Mouse (Mus musculus): Measurements from ENCODE around the gene Bhlhe41.

DNA sequence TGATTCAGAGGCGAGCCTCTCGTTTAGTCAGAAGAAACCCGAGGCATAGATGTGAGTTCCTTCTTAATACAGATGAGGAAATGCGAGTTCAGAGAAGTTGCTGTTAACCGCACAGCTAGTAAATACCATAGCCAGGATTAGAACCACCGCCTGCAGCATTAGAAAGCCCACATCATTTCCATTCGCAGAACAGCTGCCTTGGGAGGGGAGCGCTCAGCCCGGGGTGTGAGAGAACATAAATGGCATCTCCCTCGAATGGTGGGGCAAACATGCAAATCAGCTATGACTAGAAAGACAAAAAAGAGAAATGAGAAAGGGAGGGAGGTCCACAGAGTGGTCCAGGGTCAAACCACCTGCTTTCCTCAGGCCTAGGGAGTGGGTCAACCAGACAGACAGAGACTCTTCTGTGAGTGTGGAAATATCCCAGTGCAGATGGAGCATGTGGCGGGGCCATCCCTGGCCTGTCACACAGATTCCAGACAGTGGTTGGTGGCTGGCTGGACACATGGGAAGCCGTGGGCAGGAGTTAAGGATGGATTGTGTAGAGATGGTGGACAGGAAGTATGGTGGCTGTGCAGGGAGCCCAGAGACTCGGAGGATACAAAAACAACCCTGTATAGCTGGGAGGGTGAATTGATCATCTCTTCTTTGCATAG, 28.1 kb upstream of the Bhlhe41 start:
- TF ChIP-seq POLR2A (IDR thresholded peaks at IDR 0.05; ENCODE audit: low read depth, low read length): no peak
- no peak for TF ChIP-seq CTCF (IDR thresholded peaks at IDR 0.05; ENCODE audit: extremely low read depth, insufficient read length, insufficient replicate concordance, low read depth, low read length)

Measured in small intestine, adult 2 months (tissue).